Mouse (Mus musculus) heart, embryonic 10.5 days (tissue): ENCODE data around the gene Card19. TPM values are rescaled to one million over a fixed set of nuclear protein-coding genes. Genes with fewer than 3 reads are reported as not detected.

Experiments used
- DNase-seq: peaks from one replicate; pipeline ENCODE4 v3.0.0-alpha.2; 2017; ENCODE audit warnings: low spot score
- H3K27ac ChIP-seq: fragments of 300-500 bp; sonication (generic); 2 replicates; pipeline ENCODE4 v1.5.1; 2016; ENCODE audit warnings: mild to moderate bottlenecking
- H3K27me3 ChIP-seq: fragments of 300-500 bp; sonication (generic); 2 replicates; pipeline ENCODE4 v1.6.1; 2016; ENCODE audit warnings: mild to moderate bottlenecking; ENCODE audit not compliant: poor library complexity, insufficient read depth, severe bottlenecking
- H3K36me3 ChIP-seq: fragments of 300-500 bp; sonication (generic); 2 replicates; pipeline ENCODE4 v1.6.1; 2016; ENCODE audit warnings: mild to moderate bottlenecking, moderate library complexity
- H3K4me1 ChIP-seq: fragments of 300-500 bp; sonication (generic); 2 replicates; pipeline ENCODE4 v1.6.1; 2016; ENCODE audit warnings: mild to moderate bottlenecking
- H3K4me3 ChIP-seq: fragments of 300-500 bp; sonication (generic); 2 replicates; pipeline ENCODE4 v1.5.1; 2016; ENCODE audit warnings: mild to moderate bottlenecking, moderate library complexity
- H3K9me3 ChIP-seq: fragments of 300-500 bp; sonication (generic); 2 replicates; pipeline ENCODE4 v1.6.1; 2016; ENCODE audit warnings: mild to moderate bottlenecking, moderate library complexity
- WGBS: fragments of 180-500 bp; shearing (Covaris S2); methylation state at CpG from one replicate; pipeline ENCODE4 v1.1.7; 2016; 5-methylcytosine and 5-hydroxymethylcytosine counted together
- polyA plus RNA-seq: library from polyadenylated mRNA; unstranded; fragments of >200 nt; fragmentation: Nextera tagmentation; extraction: Ambion mirVana; gene quantifications from 2 replicates; pipeline ENCODE4 v1.2.1, GENCODE M21; 2016

Gene Card19
- polyA plus RNA-seq, 1 experiment from 2014 or later, result 52.7 TPM

- no peak overlapping the region for H3K27ac ChIP-seq
- DNase-seq, result no peak
- WGBS, result 72% methylated on average over 3 of the region's 3 CpGs
- no peaks in the 10 kb centered on the region for H3K9me3 ChIP-seq
- H3K4me1 ChIP-seq, result peaks cover 23% of the 10 kb centered on the region
- H3K4me3 ChIP-seq, result no peak overlapping the region
- H3K27me3 ChIP-seq, result peaks cover 57% of the 10 kb centered on the region
- H3K36me3 ChIP-seq, result no peaks in the 10 kb centered on the region
Measured at GRCm38 (mm10) chr13:49246011-49246410, 30.2 kb upstream of the Card19 start.

- Histone ChIP-seq H3K27me3 (peaks cover 57% of the 10 kb centered on the region), H3K9me3 (no peaks in the 10 kb centered on the region), H3K4me3 (no peak overlapping the region), H3K4me1 (peaks cover 23% of the 10 kb centered on the region), H3K36me3 (no peaks in the 10 kb centered on the region), H3K27ac (no peak overlapping the region)
- WGBS, result 64% methylated on average over 4 of the region's 4 CpGs
- DNase-seq, result no peak
Measured at GRCm38 (mm10) chr13:49245251-49245650, 29.4 kb upstream of the Card19 start.

DNA sequence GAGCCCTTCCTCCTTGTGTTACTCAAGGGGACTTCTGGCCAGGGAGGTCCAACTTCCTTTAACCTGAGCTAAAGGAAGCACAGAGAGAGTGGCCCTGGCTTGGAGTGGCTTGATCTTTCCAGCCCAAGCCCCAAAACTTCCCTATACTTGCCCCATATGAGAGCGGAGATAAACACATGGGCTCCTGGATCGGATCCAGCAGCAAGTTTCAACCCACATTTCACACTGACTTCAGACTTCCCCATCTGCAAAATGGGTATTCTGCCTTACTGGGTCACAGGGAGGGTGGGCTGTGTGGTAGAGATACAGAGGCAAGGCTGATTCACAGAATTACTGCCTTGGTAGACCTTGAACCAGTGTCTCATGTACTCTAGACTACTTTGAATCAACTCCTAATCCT is 27.7 kb upstream of the Card19 start:
- DNase-seq, result no peak
- Histone ChIP-seq H3K27ac (no peak overlapping the region), H3K36me3 (no peaks in the 10 kb centered on the region), H3K9me3 (no peaks in the 10 kb centered on the region), H3K4me3 (no peak overlapping the region), H3K27me3 (peaks cover 44% of the 10 kb centered on the region), H3K4me1 (peaks cover 19% of the 10 kb centered on the region)
- 76% methylated on average over 2 of the region's 2 CpGs for WGBS

GRCm38 (mm10) chr13:49242321-49243065 is 26.7 kb upstream of the Card19 start:
- DNase-seq, result no peak
- WGBS, result 52% methylated on average over 9 of the region's 9 CpGs
- H3K9me3 ChIP-seq, result no peaks in the 10 kb centered on the region
- peaks cover 9% of the 10 kb centered on the region; the same call in 1 of the 2 replicates for H3K4me1 ChIP-seq
- peaks cover 38% of the 10 kb centered on the region for H3K27me3 ChIP-seq
- no peak overlapping the region for H3K27ac ChIP-seq
- H3K4me3 ChIP-seq, result no peak overlapping the region
- H3K36me3 ChIP-seq, result no peaks in the 10 kb centered on the region

DNA sequence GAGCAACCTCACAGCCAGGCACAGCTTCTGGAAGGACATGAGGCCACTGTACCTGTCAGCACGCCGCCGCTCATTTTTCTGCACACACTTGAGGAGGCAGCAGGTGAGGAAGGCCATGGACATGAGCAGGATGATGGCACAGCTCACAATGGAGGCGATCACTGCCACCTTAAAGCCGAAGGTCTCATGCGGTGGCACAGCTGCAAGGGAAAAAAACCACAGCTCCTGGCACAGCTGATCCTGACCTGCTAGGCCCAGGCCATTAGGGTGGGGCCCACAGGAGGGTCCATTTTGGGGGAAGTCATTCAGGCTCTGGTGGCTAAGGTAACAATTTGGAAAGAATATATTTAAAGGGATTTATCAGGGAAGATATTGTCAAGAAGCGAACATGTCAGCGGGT is 22.9 kb upstream of the Card19 start:
- no peak for DNase-seq
- H3K9me3 ChIP-seq, result no peaks in the 10 kb centered on the region
- 0 out of 2 replicates have a peak, but pooled peaks cover 3% of the 10 kb centered on the region for H3K27me3 ChIP-seq
- H3K4me3 ChIP-seq, result no peak overlapping the region
- peaks cover 8% of the 10 kb centered on the region; the same call in 1 of the 2 replicates for H3K4me1 ChIP-seq
- no peaks in the 10 kb centered on the region for H3K36me3 ChIP-seq
- WGBS, result 90% methylated on average over 8 of the region's 8 CpGs
- H3K27ac ChIP-seq, result no peak overlapping the region

DNA sequence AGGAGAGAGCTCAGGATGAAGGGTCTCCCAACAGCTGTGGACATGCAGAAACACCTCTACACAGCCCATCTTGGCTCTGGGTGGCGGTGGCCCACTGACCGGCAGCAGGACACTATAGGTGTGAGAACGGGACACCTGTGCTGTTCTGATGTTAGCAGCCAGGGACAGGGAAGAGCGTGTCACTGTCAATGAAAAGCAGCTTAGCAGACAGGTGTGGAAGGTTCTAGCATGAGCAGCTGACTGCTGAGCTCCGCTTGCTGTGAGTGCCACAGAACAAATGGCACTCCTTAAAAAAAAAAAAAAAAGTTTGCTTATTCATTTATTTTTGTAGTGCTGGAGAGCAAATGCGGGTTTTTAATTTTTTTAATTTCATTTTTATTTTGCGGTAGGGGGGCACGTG is 21.8 kb upstream of the Card19 start:
- Histone ChIP-seq H3K9me3 (no peaks in the 10 kb centered on the region), H3K36me3 (no peaks in the 10 kb centered on the region), H3K4me1 (peaks cover 4% of the 10 kb centered on the region; the same call in 1 of the 2 replicates), H3K27ac (no peak overlapping the region; the same call in 1 of the 2 replicates), H3K27me3 (0 out of 2 replicates have a peak, but pooled peaks cover 3% of the 10 kb centered on the region), H3K4me3 (no peak overlapping the region)
- no peak for DNase-seq
- 82% methylated on average over 8 of the region's 8 CpGs for WGBS

GRCm38 (mm10) chr13:49234711-49235110 is 18.9 kb upstream of the Card19 start:
- DNase-seq, result no peak
- Histone ChIP-seq H3K27ac (no peak overlapping the region), H3K27me3 (0 out of 2 replicates have a peak, but pooled peaks cover 3% of the 10 kb centered on the region), H3K9me3 (no peaks in the 10 kb centered on the region), H3K36me3 (no peaks in the 10 kb centered on the region), H3K4me3 (no peak overlapping the region), H3K4me1 (no peaks in the 10 kb centered on the region)
- 94% methylated on average over 4 of the region's 4 CpGs for WGBS

DNA sequence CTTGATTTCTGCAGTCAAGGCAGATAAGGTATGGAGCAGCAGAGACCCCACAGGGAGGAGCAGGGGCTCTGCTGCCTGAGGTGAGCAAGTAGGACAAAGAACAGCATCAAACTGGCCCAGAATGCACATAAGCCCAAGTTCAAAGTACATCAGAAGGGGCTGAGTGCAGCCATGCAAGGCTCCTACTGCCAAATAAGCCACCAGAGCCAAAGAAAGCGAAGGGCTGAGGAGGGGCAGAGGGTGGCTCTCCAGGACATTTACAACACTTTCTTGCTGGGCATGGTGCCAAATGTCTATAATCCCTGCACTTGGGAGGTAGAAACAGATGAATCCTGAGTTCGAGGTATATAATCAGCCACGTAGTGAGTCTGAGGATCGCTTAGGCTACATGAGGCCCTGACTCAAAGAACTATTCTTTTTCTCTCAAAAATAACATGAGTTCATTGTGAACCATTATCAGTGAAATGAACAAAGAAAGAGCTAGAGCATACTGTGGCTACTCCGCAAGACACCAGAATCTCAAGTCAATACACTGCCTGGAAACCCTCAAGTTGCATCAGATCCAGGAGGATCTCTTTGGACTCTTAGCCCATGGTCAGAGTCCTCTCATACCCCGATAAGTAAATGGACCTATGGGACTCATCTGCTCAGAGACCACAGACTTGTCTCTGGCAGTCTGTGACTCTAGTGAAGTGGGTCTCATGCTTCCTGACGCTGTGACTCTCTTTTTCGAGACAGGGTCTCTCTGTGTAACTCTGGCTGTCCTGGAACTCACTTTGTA is 18.1 kb upstream of the Card19 start:
- H3K4me3 ChIP-seq, result no peak overlapping the region
- 0 out of 2 replicates have a peak, but pooled peaks cover 3% of the 10 kb centered on the region for H3K27me3 ChIP-seq
- no peaks in the 10 kb centered on the region for H3K4me1 ChIP-seq
- no peak for DNase-seq
- H3K9me3 ChIP-seq, result no peaks in the 10 kb centered on the region
- no peaks in the 10 kb centered on the region for H3K36me3 ChIP-seq
- no peak overlapping the region for H3K27ac ChIP-seq
- WGBS, result 89% methylated on average over 8 of the region's 8 CpGs

- no peak overlapping the region for H3K27ac ChIP-seq
- peaks cover 31% of the 10 kb centered on the region for H3K27me3 ChIP-seq
- H3K4me1 ChIP-seq, result 0 out of 2 replicates have a peak, but pooled peaks cover 6% of the 10 kb centered on the region
- 17% methylated on average over 4 of the region's 4 CpGs for WGBS
- no peak overlapping the region for H3K4me3 ChIP-seq
- no peaks in the 10 kb centered on the region for H3K36me3 ChIP-seq
- no peak for DNase-seq
- 0 out of 2 replicates have a peak, but pooled peaks cover 3% of the 10 kb centered on the region for H3K9me3 ChIP-seq
Measured at GRCm38 (mm10) chr13:49225633-49226032, 9.8 kb upstream of the Card19 start.

GRCm38 (mm10) chr13:49225159-49225558 is 9.3 kb upstream of the Card19 start:
- 53% methylated on average over 3 of the region's 3 CpGs for WGBS
- H3K27ac ChIP-seq, result no peak overlapping the region
- no peaks in the 10 kb centered on the region for H3K36me3 ChIP-seq
- H3K4me3 ChIP-seq, result no peak overlapping the region
- 0 out of 2 replicates have a peak, but pooled peaks cover 6% of the 10 kb centered on the region for H3K4me1 ChIP-seq
- H3K27me3 ChIP-seq, result peaks cover 31% of the 10 kb centered on the region
- no peak for DNase-seq
- H3K9me3 ChIP-seq, result 0 out of 2 replicates have a peak, but pooled peaks cover 3% of the 10 kb centered on the region

DNA sequence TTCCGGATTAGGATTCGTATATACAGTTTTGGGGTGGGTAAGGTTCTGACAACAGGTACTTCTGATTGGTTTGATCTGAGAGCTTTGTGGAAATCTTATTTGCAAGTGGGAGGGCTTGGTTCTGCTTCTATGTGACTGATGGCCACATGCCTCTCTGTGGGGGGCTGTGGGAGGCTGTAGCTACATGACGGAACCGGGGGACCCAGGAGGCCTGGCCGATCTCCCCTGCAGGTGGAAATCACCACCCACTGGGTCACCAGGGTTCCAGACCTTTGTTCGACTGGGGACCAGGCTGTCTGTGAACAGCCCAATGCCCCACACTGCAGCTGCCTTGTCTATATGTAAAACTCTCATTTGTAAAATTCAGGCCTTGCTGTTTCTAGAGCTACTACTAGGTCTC is 8.9 kb upstream of the Card19 start:
- WGBS, result 15% methylated on average over 6 of the region's 6 CpGs

GRCm38 (mm10) chr13:49224314-49224713 is 8.5 kb upstream of the Card19 start:
- Histone ChIP-seq H3K4me1 (0 out of 2 replicates have a peak, but pooled peaks cover 6% of the 10 kb centered on the region), H3K9me3 (0 out of 2 replicates have a peak, but pooled peaks cover 3% of the 10 kb centered on the region), H3K36me3 (no peaks in the 10 kb centered on the region), H3K4me3 (no peak overlapping the region), H3K27ac (no peak overlapping the region), H3K27me3 (peaks cover 31% of the 10 kb centered on the region)
- DNase-seq, result no peak
- WGBS, result 8% methylated on average over 10 of the region's 10 CpGs

More for the DNA sequence above, 8.9 kb upstream of the Card19 start:
- Histone ChIP-seq H3K9me3 (0 out of 2 replicates have a peak, but pooled peaks cover 3% of the 10 kb centered on the region), H3K4me1 (0 out of 2 replicates have a peak, but pooled peaks cover 6% of the 10 kb centered on the region), H3K36me3 (no peaks in the 10 kb centered on the region), H3K27me3 (peaks cover 31% of the 10 kb centered on the region), H3K27ac (no peak overlapping the region), H3K4me3 (no peak overlapping the region)
- DNase-seq, result no peak

DNA sequence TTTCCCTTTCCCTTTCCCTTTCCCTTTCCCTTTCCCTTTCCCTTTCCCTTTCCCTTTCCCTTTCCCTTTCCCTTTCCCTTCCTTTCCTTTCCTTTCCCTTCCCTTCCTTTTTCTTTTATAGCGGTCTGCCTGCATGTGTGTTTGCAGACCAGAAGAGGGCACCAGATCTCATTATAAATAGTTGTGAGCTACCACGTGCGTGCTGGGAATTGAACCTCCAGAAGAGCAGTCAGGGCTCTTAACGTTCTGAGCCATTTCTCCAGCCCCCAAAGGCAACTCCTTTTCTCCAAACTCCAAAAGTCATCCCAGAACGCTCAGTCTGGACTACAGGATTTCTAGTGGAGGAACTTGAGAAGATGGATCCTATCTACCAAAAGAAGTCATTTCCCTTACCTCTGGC is 5.1 kb upstream of the Card19 start:
- WGBS, result 17% methylated on average over 5 of the region's 5 CpGs
- 0 out of 2 replicates have a peak, but pooled peaks cover 3% of the 10 kb centered on the region for H3K9me3 ChIP-seq
- peaks cover 40% of the 10 kb centered on the region for H3K27me3 ChIP-seq
- peaks cover 21% of the 10 kb centered on the region for H3K4me1 ChIP-seq
- H3K4me3 ChIP-seq, result no peak overlapping the region
- no peak for DNase-seq
- no peak overlapping the region for H3K27ac ChIP-seq
- H3K36me3 ChIP-seq, result no peaks in the 10 kb centered on the region
